In genomic region chr8:75949166-75949565, GRCm38 (mm10) we compare ENCODE assay signal across 24 mouse cellular contexts.
DNase-seq lines count a peak whose midpoint lies in the region; ATAC-seq and TF ChIP-seq lines count a peak whose summit lies in the region.
"Had no signal": no experiment of that assay in that cellular context is flagged by ENCODE, and none has a peak within 500 bp of the region (broad histone marks: within the 10 kb centered on the region; RNA-seq: fewer than 3 reads in every experiment).

No protein-coding gene starts in this region.

- no peak overlapping the region for H3K4me3 ChIP-seq in embryonic facial prominence, embryonic 14.5 days (ENCODE audit: low read depth, low read length)
- no peak overlapping the region for H3K4me3 ChIP-seq in embryonic facial prominence, embryonic 10.5 days
- H3K4me3 ChIP-seq in hindbrain, postnatal 0 days (ENCODE audit: low read length) = no peak overlapping the region
- H3K4me3 ChIP-seq in hindbrain, embryonic 14.5 days (replicated peaks; ENCODE audit: low read length) = no peak overlapping the region
- H3K4me3 ChIP-seq: forebrain, embryonic 13.5 days; heart, embryonic 15.5 days; hindbrain, embryonic 13.5 days; liver, embryonic 15.5 days; midbrain, embryonic 15.5 days; neural tube, embryonic 12.5 days had no signal

- no peak for TF ChIP-seq CTCF in hindbrain, postnatal 0 days (IDR thresholded peaks at IDR 0.05; ENCODE audit: low read depth)

- intact Hi-C loops in left cerebral cortex, postnatal 25 days (cut with DNase I) = no loop called here
- intact Hi-C loops in left cerebral cortex, postnatal 4 days (cut with DNase I) = no loop called here

- no peaks in the 10 kb centered on the region for H3K4me1 ChIP-seq in embryonic facial prominence, embryonic 14.5 days (ENCODE audit: control insufficient read depth, insufficient read depth, low read length)
- no peaks in the 10 kb centered on the region for H3K4me1 ChIP-seq in embryonic facial prominence, embryonic 10.5 days
- no peaks in the 10 kb centered on the region for H3K4me1 ChIP-seq in hindbrain, postnatal 0 days (ENCODE audit: insufficient read depth, low read length)
- H3K4me1 ChIP-seq in hindbrain, embryonic 14.5 days (replicated peaks; ENCODE audit: control insufficient read depth, insufficient read depth, low read length) = no peaks in the 10 kb centered on the region
- H3K4me1 ChIP-seq: forebrain, embryonic 13.5 days; heart, embryonic 15.5 days; hindbrain, embryonic 13.5 days; liver, embryonic 15.5 days; midbrain, embryonic 15.5 days; neural tube, embryonic 12.5 days had no signal

- H3K4me2 ChIP-seq in embryonic facial prominence, embryonic 14.5 days (ENCODE audit: low read depth, low read length) = no peak overlapping the region
- no peak overlapping the region for H3K4me2 ChIP-seq in hindbrain, postnatal 0 days (ENCODE audit: low read depth, low read length)
- no peak overlapping the region for H3K4me2 ChIP-seq in hindbrain, embryonic 14.5 days (replicated peaks)
- H3K4me2 ChIP-seq: forebrain, embryonic 13.5 days; heart, embryonic 15.5 days; hindbrain, embryonic 13.5 days; liver, embryonic 15.5 days; midbrain, embryonic 15.5 days; neural tube, embryonic 12.5 days had no signal

- no peaks in the 10 kb centered on the region for H3K36me3 ChIP-seq in embryonic facial prominence, embryonic 14.5 days (ENCODE audit: control insufficient read depth, insufficient read depth, low read length)
- no peaks in the 10 kb centered on the region for H3K36me3 ChIP-seq in embryonic facial prominence, embryonic 10.5 days (replicated peaks)
- H3K36me3 ChIP-seq in hindbrain, postnatal 0 days (ENCODE audit: insufficient read depth, low read length) = no peaks in the 10 kb centered on the region
- no peaks in the 10 kb centered on the region for H3K36me3 ChIP-seq in hindbrain, embryonic 14.5 days (replicated peaks; ENCODE audit: control insufficient read depth, insufficient read depth)
- H3K36me3 ChIP-seq: heart, embryonic 15.5 days; hindbrain, embryonic 13.5 days; liver, embryonic 15.5 days; midbrain, embryonic 15.5 days; neural tube, embryonic 12.5 days had no signal

- H3K27me3 ChIP-seq in embryonic facial prominence, embryonic 14.5 days (replicated peaks; ENCODE audit: control insufficient read depth, insufficient read depth, low read length) = no peaks in the 10 kb centered on the region
- no peaks in the 10 kb centered on the region for H3K27me3 ChIP-seq in embryonic facial prominence, embryonic 10.5 days (replicated peaks; ENCODE audit: low read depth, poor library complexity, severe bottlenecking)
- H3K27me3 ChIP-seq in hindbrain, postnatal 0 days (ENCODE audit: insufficient read depth, low read length) = no peaks in the 10 kb centered on the region
- H3K27me3 ChIP-seq in hindbrain, embryonic 14.5 days (ENCODE audit: control insufficient read depth, insufficient read depth, low read length) = no peaks in the 10 kb centered on the region
- H3K27me3 ChIP-seq: forebrain, embryonic 13.5 days; heart, embryonic 15.5 days; hindbrain, embryonic 13.5 days; liver, embryonic 15.5 days; midbrain, embryonic 15.5 days; neural tube, embryonic 12.5 days had no signal

- no peaks in the 10 kb centered on the region for H3K9me3 ChIP-seq in embryonic facial prominence, embryonic 14.5 days (ENCODE audit: control insufficient read depth, low read length)
- no peaks in the 10 kb centered on the region for H3K9me3 ChIP-seq in embryonic facial prominence, embryonic 10.5 days
- no peaks in the 10 kb centered on the region for H3K9me3 ChIP-seq in hindbrain, postnatal 0 days (ENCODE audit: low read length)
- H3K9me3 ChIP-seq in hindbrain, embryonic 14.5 days (ENCODE audit: control insufficient read depth, low read length) = no peaks in the 10 kb centered on the region
- H3K9me3 ChIP-seq: forebrain, embryonic 13.5 days; heart, embryonic 15.5 days; hindbrain, embryonic 13.5 days; liver, embryonic 15.5 days; midbrain, embryonic 15.5 days; neural tube, embryonic 12.5 days had no signal

- DNase-seq in embryonic facial prominence, embryonic 14.5 days (ENCODE audit: low spot score) = peak; percentile 1
- no peak for DNase-seq in embryonic facial prominence, embryonic 10.5 days (ENCODE audit: low spot score)
- peak; percentile 6 for DNase-seq in hindbrain, postnatal 0 days (ENCODE audit: low spot score)
- no peak for DNase-seq in hindbrain, embryonic 14.5 days (ENCODE audit: low spot score)
- peak; percentile 13 to 63 for DNase-seq in left cerebral cortex, postnatal 25 days (ENCODE audit: low spot score in 2 of 2)
- DNase-seq in left cerebral cortex, postnatal 4 days = no peak
- DNase-seq in brain, adult 2 months (ENCODE audit: low read depth, low spot score) = peak; percentile 54
- no peak for DNase-seq in adrenal gland, postnatal 36 days
- DNase-seq: adrenal gland, postnatal 10 days; cerebellum, adult 9-11 months; heart, postnatal 36 days; kidney, adult 8-10 months; kidney, postnatal 10 days; liver; spleen, adult 18-20 months; thymus, postnatal 14 days had no signal

- H3K9ac ChIP-seq in embryonic facial prominence, embryonic 14.5 days (ENCODE audit: low read depth, low read length) = no peak overlapping the region
- H3K9ac ChIP-seq in hindbrain, postnatal 0 days (replicated peaks; ENCODE audit: low read length) = no peak overlapping the region
- no peak overlapping the region for H3K9ac ChIP-seq in hindbrain, embryonic 14.5 days
- H3K9ac ChIP-seq: forebrain, embryonic 13.5 days; heart, embryonic 15.5 days; hindbrain, embryonic 13.5 days; liver, embryonic 15.5 days; midbrain, embryonic 15.5 days; neural tube, embryonic 12.5 days had no signal

- H3K27ac ChIP-seq in embryonic facial prominence, embryonic 14.5 days (replicated peaks; ENCODE audit: low read depth, low read length) = no peak overlapping the region
- no peak overlapping the region for H3K27ac ChIP-seq in embryonic facial prominence, embryonic 10.5 days (replicated peaks)
- no peak overlapping the region for H3K27ac ChIP-seq in hindbrain, postnatal 0 days
- no peak overlapping the region for H3K27ac ChIP-seq in hindbrain, embryonic 14.5 days
- H3K27ac ChIP-seq: forebrain, embryonic 13.5 days; heart, embryonic 15.5 days; hindbrain, embryonic 13.5 days; liver, embryonic 15.5 days; macrophage; midbrain, embryonic 15.5 days; neural tube, embryonic 12.5 days had no signal

- WGBS in embryonic facial prominence, embryonic 14.5 days = 78% methylated on average over 1 of the region's 1 CpGs
- WGBS in embryonic facial prominence, embryonic 10.5 days = 82% methylated on average over 1 of the region's 1 CpGs
- 84% methylated on average over 1 of the region's 1 CpGs for WGBS in hindbrain, postnatal 0 days
- WGBS in hindbrain, embryonic 14.5 days = 74% methylated on average over 1 of the region's 1 CpGs

- ATAC-seq in embryonic facial prominence, embryonic 14.5 days (ENCODE audit: low read depth) = no peak
- no peak for ATAC-seq in hindbrain, postnatal 0 days
- no peak for ATAC-seq in hindbrain, embryonic 14.5 days (ENCODE audit: low FRiP score)
- ATAC-seq: forebrain, embryonic 13.5 days; lung, postnatal 0 days; midbrain, embryonic 15.5 days had no signal

Comparison
In these comparisons a context has a peak if more than half of its experiments do, and no peak if none do; other contexts are left out.
1. DNase-seq: peak in embryonic facial prominence, embryonic 14.5 days (single experiment), hindbrain, postnatal 0 days (single experiment), left cerebral cortex, postnatal 25 days (2 of 2) and brain, adult 2 months (single experiment); none in embryonic facial prominence, embryonic 10.5 days (single experiment), hindbrain, embryonic 14.5 days (single experiment), left cerebral cortex, postnatal 4 days (single experiment) and adrenal gland, postnatal 36 days (0 of 2).